Mouse (Mus musculus): ENCODE measurements around the gene Hoxd13.

Gene Hoxd13

GRCm38 (mm10) chr2:74709465-74710419, 41.6 kb downstream of the Hoxd13 start:
- no peak for DNase-seq

GRCm38 (mm10) chr2:74710929-74711543, 42.9 kb downstream of the Hoxd13 start:
- DNase-seq: no peak

GRCm38 (mm10) chr2:74711721-74712621, 43.9 kb downstream of the Hoxd13 start, which contains the start of the genes Hoxd3 and Hoxd4:
TSS of gene Hoxd3 (plus strand) at chr2:74711927.
TSS of gene Hoxd4 (plus strand) at chr2:74711929.
- DNase-seq: no peak

- no peak for DNase-seq
Observed at GRCm38 (mm10) chr2:74713239-74714150, 45.4 kb downstream of the Hoxd13 start.

GRCm38 (mm10) chr2:74714156-74714789, 46.2 kb downstream of the Hoxd13 start:
- no peak for DNase-seq

- DNase-seq: peak; percentile 20
Observed at GRCm38 (mm10) chr2:74714881-74715280, 46.8 kb downstream of the Hoxd13 start.

GRCm38 (mm10) chr2:74715504-74716241, 47.6 kb downstream of the Hoxd13 start:
- DNase-seq: peak; percentile 95

GRCm38 (mm10) chr2:74720384-74720783, 52.3 kb downstream of the Hoxd13 start:
- no peak for DNase-seq

- no peak for DNase-seq
Observed at GRCm38 (mm10) chr2:74720955-74721491, 52.9 kb downstream of the Hoxd13 start.
